Mouse (Mus musculus) right cerebral cortex, postnatal 36 days (tissue): ENCODE measurements around the gene Thrap3.
"Not testable (repeated sequence)": the region's sequence is repeated elsewhere in the genome, so short reads cannot be mapped to it uniquely, and the experiment has no call there.

Experiments used
- DNase-seq, 2 experiments: peaks; one replicate each; pipeline ENCODE4 v3.0.0; 2022; ENCODE audit warnings: low spot score in 2 of 2, mixed read lengths in 1 of 2

The Thrap3 gene

DNA sequence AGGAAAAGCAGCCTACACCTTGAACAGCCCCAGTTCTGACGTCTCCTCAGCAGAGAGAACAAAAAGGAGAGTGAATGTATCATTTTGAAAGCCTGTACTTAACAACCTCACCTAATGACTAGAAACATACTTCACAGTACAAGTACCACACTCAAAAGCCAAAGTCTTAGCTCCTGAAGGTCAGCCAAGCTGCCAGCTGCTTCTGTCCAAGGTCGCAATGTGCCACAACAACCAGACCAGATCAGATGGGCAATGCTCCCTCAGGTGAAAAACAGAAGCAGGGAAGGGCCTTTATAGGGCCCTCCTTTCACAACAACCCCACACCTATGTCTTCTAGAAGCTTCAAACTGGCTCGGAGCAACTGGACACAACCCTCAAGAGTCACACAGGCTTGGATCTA lies 36.5 kb downstream of the Thrap3 start:
- no peak for DNase-seq

DNA sequence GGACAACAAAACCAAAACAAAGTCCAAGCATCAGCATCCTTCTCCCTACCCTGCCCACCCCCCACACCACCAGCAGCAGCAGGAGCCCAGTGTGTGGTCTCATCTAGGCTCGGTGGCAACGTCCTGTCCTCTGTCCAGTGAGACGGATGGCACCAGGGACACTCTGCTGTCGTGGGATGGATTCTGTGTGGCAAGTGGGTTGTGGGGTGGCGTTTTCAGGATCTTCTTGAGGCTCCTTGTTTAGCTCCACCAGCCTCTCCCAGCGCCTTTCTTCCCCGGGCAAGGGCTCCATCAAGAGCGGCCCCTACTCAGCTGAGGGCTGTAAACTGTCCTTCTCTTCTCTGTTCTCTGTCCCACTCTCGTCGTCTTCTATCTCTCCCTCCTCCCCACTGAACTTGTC lies 37.5 kb downstream of the Thrap3 start:
- not testable (repeated sequence) for DNase-seq

DNA sequence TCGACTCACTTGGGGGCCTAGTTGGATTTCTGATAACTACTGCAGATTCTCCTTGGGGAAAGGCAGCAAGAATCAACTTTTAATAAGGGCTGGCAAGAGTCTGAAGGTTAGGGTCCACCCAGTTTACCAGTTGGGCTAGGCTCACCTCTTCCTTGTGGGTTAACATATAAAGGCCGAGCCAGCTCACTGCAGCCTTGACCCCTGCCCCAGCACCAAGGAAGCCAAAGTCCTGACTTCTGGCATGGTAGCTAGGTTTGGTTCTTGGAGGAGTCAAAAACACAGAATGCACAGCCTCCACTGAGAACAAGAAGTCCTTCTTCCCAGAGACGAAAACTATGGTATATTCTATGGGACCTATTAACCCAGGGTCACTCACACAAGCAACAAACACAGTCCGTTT lies 38.9 kb downstream of the Thrap3 start:
- no peak for DNase-seq

DNA sequence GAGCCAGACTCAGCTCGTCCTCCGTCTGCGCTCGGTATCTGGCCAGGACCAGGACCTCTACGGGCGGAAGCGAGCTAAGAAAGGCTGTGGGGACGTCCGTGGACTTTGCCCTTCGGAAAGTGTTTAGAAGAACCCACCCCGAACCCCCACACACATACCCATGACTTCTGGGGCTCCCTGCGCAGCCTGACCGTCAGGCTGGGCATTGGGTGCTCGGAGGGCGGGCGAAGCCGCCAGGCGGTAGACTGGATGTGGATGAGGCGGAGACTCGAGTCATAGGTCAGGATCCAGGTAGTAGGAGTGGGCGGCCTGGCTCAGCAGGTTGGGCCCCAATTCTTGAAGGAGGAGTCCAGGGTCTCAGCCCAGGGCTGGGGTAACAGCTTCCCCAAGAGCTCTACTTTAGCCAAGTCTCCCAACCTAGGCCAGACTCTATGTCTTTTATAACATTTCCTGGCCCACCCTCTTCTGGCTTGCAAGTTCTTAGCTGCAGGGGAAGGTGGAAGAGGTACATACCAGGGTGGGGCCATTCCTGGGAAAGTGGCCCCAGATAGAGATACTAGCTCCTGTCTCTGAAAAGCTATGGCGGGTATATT lies 39.4 kb downstream of the Thrap3 start, which contains the start of gene Sh3d21:
Gene Sh3d21, minus strand, starts transcription at position 425 of the 593 bp plus-strand sequence.
- DNase-seq: no peak

DNA sequence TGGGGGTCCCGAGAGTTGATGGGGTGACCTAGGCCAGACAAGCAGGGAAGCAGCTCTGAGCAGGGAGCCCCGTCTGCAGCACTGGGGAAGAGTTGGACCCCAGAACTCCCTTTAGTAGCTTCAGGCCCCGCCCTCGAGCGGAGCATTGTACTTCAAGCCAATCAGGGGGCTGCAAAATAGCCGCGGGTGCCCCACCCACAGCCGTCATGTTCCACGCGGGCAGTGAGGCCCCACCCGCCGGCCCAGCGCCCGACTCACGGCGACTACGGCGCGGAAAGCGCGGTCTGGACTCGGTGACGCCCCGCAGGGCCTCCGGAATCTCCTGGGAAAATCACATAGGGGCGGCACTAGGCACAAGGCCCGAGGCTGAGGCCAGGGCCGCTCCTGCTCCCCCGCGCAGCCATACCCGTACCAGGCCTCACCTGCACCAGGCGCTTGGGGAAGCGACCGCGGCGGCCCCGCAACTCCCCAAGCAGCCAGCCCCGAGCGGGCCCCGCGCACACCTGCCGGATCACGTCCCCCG lies 40.0 kb downstream of the Thrap3 start:
- peak; percentile 75 for DNase-seq

DNA sequence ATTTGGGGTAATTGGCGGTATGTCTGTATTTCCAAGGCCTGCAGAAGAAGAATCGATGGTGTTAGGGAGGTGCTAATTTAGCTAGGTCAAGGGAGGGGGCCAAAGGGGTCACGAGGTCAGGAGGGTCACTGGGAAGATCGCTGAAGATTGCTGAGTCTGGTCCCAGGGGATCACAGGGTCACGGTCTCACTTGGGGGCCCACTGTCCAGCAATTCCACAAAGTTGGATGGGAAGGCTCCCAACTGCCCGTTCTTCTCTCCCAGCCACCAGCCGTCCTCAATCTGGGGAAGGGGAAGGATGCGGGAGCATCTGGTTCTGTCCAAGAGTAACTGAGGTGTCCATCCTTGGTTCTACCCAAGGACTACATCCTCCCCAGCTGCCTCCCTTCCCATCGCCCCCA lies 40.6 kb downstream of the Thrap3 start:
- DNase-seq: no peak

DNA sequence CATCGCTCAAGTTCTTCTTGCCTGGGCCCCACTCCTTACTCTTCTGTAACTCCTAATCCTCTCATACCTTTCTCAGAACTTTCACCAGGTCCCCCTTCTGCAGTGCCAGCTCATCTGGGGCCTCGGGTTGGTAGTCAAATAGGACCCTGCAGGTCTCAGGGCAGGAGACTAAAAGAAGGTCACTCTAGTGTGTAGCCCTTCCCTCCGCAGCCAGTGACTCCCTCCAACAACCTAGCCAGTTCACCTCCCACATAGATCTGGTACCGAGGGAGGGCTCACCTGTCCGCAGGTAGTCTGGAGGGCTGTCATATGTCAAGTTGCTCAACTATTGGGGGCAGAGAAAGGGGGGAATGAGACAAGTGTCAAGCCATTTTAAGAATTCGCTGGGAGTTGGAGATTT lies 41.1 kb downstream of the Thrap3 start:
- no peak for DNase-seq

DNA sequence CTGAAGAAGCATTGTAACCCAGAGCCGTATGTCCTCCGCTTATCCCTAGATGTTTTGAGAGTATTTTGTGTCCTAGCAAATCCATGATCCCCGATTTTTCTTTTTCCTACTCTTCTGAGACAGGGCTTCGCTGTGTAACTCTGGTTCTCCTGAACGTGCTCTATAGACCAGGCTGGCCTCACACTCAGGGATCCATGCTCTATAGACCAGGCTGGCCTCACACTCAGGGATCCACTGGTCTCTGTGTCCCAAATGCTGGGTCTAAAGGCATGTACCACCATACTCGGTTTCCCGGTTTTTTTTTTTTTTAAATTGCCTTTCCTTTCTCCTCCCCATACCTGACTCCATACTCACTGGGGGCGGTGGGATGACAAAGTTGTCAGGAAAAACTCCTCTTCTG lies 41.6 kb downstream of the Thrap3 start:
- no peak for DNase-seq

DNA sequence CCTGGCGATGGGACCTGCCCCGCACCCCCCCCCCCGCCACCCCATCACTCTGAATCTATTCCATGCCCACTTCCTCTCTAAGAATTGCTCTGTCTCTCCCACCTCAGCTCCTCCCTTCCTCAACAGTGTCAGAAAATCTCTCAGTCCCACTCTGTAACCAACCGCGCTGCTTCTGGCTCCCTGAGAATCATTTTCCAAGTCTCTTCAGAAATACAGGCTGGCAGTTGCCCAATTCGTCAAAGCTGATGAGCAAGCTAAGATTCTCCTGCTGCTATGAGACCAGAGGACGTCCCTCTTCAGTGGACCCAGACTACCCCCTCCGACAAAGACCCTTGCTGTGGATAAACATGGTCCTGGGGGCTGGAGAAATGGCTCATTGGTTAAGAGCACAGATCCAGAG lies 43.1 kb downstream of the Thrap3 start:
- DNase-seq: no peak

DNA sequence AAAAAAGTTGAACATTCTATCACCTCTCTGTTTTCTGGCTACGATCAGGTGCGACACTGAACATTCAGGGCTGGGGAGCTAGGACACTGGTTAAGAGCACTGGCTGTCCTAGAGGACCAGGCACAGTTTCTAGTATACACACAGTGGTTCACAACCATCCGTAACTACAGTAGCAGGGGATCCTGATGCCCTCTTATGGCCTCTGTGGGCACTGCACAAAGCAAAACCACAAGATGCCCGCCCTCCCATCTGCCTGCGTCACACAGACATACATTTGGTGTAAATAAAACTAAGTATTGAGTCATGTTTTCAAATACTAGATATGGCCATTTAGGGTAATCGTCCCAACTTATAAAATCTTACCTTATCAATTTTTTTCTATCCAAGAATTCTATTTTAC lies 45.0 kb downstream of the Thrap3 start:
- DNase-seq: no peak

DNA sequence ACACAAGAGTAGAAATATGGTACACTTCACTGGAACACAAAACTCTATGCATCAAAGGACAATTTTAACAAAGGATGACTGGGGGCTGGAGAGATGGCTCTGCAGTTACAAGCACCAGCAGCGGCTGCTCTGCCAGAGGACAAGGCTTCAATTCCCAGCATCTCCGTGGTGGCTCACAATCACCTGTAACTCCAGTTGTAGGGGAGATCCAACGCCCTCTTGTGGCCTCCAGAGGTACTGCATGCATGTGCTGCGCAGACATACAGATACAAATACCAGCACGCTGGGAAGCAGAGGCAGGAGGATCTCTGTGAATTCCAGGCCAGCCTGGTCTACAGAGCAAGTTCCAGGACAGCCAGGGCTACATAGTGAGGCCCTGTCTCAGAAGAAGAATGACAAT lies 45.9 kb downstream of the Thrap3 start:
- DNase-seq: no peak

DNA sequence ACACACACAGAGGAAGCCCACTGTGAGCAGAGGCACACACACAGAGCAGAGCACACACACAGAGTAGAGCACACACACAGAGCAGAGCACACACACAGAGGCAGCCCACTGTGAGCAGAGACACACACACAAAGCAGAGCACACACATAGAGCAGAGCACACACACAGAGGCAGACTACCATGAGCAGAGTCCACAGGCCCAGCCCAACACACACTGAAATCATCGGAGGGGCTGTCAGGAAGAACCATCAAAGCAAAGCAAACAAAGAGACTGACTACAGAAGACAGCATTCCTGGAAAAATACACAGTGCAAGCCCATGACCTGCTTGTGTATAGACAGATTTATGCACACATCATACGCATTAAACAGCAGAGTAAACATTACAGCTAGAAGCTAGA lies 46.7 kb downstream of the Thrap3 start:
- no peak for DNase-seq

DNA sequence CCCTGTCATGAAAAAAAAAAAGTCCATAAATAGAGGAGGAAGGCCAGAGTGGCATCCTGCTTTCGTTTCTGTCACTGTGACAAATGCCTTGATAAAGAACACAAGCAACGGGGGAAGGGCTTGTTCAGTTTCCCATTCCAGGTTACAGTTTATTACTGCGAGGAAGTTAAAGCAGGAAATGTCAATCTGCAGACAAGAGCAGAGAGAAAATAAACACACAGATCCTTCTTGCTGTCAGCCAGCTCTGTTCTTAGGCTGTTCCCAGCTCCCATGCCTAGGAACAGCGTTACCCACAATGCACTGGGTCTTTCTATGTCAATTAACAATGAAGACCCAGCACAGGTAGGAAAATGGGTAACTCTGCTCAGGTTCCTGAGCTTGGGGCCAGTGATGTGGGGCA lies 47.4 kb downstream of the Thrap3 start:
- no peak for DNase-seq

DNA sequence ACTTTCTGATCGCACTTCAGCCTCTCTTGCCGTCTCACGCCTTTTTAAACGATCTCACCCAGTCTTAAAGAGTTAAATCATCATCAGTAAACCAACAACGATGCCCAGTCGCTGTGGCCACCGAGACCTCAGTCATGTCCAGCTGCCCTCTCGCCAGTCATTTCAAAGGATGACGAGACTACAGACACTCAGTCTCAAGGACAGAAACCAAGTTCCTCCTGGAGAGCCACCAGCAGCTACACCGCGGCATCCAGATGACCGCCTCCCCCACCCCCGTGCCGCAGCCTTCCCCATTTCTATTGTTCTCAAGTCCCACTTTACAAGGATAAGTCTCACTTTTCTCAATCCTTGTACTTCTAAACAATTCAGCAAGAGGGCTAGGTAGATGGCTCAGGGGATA lies 49.7 kb downstream of the Thrap3 start:
- no peak for DNase-seq

DNA sequence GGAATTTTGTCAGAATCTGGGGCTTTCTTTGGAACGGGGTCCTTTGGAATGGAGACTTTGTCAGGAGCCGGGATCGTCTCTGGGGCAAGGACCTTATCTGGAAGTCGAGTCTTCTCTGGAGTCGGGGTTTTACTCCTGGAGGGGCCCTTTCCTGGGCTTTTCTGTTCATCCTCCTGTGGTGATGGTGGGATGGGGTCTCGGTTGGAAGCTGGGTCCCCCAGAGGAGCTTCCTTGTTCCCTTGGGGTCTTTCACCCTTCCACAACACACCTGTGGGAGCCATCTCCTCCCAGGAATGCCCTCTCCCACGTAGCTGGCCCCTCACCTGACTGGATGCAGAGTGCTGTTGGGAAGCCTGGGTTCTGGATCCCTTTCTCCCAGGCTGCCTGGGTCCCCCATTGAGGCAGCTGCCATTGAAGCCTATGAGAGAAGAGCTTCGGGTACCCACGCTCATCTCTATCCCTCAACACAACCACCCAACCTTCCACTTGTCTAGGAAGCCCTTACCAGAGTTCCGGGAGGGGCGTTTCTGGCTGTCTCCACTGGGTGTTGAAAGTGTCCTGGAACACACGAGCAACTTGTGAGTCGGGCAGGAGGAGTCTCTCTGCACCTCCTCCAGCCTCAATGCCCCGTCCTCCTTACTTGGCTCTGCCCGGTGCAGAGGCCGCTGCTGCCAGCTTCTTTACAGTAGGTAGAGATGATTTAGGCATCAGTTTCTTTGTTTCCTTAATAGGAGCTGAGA lies 50.7 kb downstream of the Thrap3 start:
- no peak for DNase-seq

DNA sequence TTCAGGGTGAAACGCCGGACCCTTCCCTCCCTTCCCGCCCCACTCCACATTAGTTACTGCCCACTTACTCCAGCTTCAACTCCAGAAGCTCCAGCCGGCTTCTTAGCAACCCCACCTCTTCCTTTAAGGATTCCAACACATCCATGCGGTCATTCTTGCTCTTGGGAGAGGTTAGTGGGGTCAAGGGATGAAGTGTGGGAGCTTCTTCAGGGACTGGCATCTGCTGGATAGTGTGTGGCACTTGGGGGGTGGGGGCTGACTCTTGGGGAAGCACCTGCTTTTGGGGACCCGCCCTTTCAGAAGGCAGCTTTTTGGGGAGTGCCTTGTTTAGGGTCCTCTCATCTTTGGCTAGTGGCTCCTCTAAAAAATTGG lies 51.6 kb downstream of the Thrap3 start:
- no peak for DNase-seq

DNA sequence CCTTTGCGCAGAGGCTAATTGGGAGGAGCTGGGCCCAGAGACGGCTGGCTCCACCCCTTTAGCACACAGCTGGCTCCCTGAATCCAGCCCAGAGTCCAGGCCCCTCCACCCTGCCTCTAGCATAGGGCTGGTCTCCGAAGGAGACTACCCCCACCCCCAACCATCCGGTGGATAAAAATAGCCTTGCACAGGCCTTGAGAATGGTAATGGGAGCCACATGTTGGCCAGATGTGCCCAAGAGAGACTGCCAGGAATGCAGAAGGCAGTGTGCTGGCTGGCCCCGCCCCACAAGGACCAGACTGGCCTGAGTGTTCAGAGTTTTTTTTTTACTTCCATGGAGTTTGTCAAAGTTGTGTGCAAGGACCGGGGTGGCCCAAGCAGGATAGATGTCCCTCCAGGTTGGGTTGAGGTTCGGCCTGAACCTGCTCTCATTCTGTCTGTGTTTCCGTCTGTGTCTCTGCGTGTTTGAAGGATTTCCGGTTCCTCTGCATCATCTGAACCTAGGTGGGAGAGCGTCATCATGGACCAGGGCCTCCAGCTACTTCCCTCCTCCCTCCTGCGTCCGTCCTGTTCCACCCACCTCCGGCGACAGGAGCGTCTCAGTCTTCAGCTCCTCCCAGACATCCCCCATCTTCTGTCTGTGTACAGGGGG lies 52.1 kb downstream of the Thrap3 start:
- DNase-seq: no peak

DNA sequence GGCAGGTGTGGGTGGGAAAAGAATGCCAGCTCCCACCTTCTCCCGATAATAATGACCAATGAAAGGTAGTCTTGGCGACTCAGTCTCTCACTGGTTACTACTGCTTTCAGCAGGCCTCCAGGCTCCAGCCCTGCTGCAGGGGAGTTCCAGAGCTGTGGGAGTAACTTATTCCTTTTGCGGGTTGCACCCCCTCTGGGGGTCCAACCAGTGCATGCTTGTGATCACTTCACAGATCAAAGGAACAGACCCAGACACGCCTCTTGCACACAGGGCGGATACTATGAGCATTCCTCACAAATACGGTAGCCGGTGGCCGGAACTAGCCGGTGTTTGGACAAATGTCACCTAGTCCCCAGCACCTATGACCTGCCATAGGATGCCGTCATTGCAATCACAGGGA lies 52.8 kb downstream of the Thrap3 start:
- no peak for DNase-seq

DNA sequence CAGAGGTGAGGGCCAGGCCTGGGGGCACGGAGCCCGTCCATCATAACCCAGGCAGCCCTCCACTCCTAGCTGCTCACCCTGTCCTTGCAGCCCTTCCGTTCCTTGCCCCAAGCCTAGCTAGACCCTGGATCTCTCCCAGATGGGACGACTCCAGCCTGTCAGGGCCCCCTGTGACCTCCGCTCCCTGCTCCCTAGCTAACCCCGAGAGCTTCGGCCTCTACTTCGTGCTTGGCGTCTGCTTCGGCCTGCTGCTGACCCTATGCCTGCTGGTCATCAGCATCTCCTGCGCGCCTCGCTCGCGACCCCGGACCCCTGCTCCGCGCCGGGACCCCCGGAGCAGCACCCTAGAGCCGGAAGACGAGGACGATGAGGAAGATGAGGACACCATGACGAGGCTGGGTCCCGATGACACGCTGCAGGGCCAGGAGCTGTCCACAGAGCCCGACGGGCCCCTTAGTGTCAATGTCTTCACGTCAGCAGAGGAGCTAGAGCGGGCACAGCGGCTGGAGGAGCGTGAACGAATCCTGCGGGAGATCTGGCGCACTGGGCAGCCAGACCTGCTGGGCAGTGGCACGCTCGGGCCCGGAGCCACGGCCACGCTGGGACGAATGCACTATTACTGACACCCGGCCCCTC lies 53.4 kb downstream of the Thrap3 start:
- DNase-seq: no peak

DNA sequence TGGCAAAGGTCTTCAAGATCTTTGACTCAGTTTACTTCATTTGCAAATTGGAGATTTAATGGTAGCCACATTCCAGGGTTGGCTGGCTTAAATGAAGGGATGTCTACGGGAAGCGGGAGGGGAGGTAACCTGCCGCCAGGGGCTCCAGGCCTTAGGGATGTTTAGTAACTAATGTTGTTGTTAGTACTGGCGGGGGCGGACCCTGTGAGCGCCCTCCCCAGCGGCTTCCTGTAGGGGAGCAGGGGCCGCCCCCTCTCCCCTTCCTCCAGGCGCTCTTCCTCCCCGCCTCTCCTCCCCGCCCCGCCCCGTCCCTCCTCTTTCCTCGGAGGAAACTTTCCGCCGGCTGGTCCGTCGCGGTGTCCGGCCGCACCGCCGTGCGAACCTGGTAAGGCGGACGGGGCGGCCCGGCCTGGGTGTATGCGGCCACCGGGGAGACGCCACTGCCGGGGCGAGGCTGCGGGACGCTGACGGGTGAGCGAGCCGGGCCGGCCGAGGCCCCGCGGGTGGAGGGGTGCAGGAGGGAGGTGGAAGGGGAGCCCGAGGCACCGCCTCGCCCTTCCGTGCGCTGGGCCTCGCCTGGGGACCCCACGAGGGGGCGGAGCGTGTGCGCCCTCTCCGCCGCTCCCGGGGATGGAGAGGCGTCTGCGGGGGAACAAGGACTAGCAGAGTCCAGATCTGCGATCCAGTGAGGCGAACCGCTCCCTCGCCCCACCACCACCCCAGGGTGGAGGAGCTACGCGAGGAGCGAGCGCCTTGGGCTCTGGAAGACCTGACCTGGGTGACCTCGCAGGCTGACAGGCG lies 54.2 kb downstream of the Thrap3 start:
- no peak for DNase-seq

DNA sequence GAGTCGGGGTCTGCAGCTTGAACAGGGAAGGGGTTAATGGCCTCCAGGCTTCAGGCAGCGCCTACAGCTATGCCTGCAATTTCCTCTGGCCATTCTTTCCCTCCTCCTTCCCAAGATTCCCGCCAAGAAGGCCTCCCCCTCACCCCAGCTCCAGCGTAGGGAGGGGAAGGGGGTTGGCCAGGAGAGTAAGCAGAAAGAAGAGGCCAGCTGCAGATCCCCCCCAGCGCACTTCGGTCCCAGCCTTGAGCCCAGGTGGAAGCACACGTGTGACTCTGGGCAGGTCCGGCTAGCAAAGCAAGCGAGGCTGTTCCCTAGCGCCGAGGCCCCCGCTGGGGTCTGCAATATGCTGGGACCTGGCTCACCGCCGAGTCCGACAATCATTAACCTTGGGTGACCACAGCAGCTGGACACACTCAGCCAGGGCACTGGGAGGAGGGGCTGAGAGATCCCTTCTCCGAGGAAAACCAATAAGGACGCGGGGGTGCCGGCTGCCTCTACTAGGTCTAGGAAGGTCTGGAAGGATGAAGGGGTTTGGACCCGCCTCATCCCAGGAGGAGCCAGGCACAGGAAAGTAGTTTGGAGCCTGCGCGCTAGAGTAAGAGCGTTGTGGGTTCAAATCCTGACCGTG lies 54.9 kb downstream of the Thrap3 start, which contains the start of gene Eva1b:
Gene Eva1b, plus strand, starts transcription at position 212 of the 628 bp plus-strand sequence.
- DNase-seq: no peak
